14 mouse cellular contexts compared by ENCODE assay signal in the genomic region with DNA sequence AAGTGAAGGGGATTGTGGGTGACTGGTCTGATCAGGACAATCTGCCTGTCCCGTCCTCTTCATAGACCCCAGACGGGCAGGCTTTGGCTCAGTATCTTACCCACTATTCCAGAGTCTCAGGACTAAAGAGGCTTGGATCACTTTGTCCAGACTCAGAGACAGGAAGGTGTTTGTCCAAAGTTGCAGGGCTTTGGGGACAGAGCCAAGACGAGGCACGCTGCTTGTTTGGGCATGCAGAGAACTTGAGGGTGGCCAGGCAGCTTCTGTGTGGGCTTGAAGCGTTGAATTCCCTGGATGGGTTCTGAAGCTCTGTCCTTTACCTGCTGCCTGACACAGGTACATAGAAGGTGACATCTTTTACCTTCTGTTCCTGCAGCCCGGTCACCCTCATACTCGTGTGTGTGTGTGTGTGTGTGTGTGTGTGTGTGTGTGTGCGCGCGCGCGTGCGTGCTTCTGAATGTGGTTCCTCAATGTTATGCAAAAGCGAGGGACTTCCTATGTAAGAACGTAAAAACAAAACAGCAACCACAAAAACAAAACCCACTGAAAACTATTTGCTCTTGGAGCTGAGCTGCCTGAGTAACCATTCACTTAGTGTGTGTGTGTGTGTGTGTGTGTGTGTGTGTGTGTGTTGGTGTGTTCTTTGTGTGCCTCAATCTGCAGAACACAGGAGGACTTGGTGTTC. TPM values are rescaled to one million over a fixed set of nuclear protein-coding genes. Genes with fewer than 3 reads are reported as not detected.
DNase-seq lines count a peak whose midpoint lies in the region; ATAC-seq lines count a peak whose summit lies in the region.
"Had no signal": no experiment of that assay in that cellular context is flagged by ENCODE, and none has a peak within 500 bp of the region (broad histone marks: within the 10 kb centered on the region; RNA-seq: fewer than 3 reads in every experiment).

No protein-coding gene starts in this region.

- H3K4me2 ChIP-seq in hindbrain, embryonic 12.5 days (replicated peaks) = no peak overlapping the region
- H3K4me2 ChIP-seq: limb, embryonic 12.5 days had no signal

- WGBS in hindbrain, embryonic 12.5 days = 92% methylated on average over 15 of the region's 15 CpGs
- WGBS in hindbrain, embryonic 10.5 days = 93% methylated on average over 15 of the region's 15 CpGs

- 0 out of 2 replicates have a peak, but pooled peaks cover 5% of the 10 kb centered on the region for H3K36me3 ChIP-seq in hindbrain, embryonic 12.5 days
- H3K36me3 ChIP-seq in hindbrain, embryonic 10.5 days = peaks cover 8% of the 10 kb centered on the region; the same call in 1 of the 2 replicates

- H3K27ac ChIP-seq in hindbrain, embryonic 12.5 days = 0 out of 2 replicates have a peak overlapping the region, but pooled peaks have one; percentile 76
- no peak overlapping the region for H3K27ac ChIP-seq in hindbrain, embryonic 10.5 days
- H3K27ac ChIP-seq: limb, embryonic 12.5 days had no signal

- no peaks in the 10 kb centered on the region for H3K9me3 ChIP-seq in hindbrain, embryonic 12.5 days (replicated peaks)
- H3K9me3 ChIP-seq in hindbrain, embryonic 10.5 days = no peaks in the 10 kb centered on the region
- H3K9me3 ChIP-seq: limb, embryonic 12.5 days had no signal

- peaks cover 19% of the 10 kb centered on the region for H3K4me1 ChIP-seq in hindbrain, embryonic 12.5 days
- peaks cover 16% of the 10 kb centered on the region for H3K4me1 ChIP-seq in hindbrain, embryonic 10.5 days (replicated peaks)

- ATAC-seq in hindbrain, embryonic 12.5 days (ENCODE audit: low FRiP score) = no peak
- ATAC-seq: forebrain, postnatal 0 days had no signal

- H3K27me3 ChIP-seq in hindbrain, embryonic 12.5 days = no peaks in the 10 kb centered on the region
- no peaks in the 10 kb centered on the region for H3K27me3 ChIP-seq in hindbrain, embryonic 10.5 days (ENCODE audit: insufficient read depth, poor library complexity, severe bottlenecking)
- H3K27me3 ChIP-seq: limb, embryonic 12.5 days had no signal

- no peak overlapping the region for H3K9ac ChIP-seq in hindbrain, embryonic 12.5 days
- H3K9ac ChIP-seq: forebrain, postnatal 0 days; limb, embryonic 12.5 days had no signal

- DNase-seq in hindbrain, embryonic 10.5 days (ENCODE audit: low spot score) = no peak
- peak; percentile 20 to 41 for DNase-seq in urinary bladder, postnatal 36 days (ENCODE audit: low spot score in 2 of 2)
- DNase-seq in urinary bladder, postnatal 10 days (ENCODE audit: low spot score) = no peak
- DNase-seq in induced T-regulatory cell, adult 2 months (ENCODE audit: low read depth) = peak; percentile 54
- no peak for DNase-seq in left cerebral cortex, adult 9 months (ENCODE audit: low spot score in 2 of 2)
- DNase-seq in frontal cortex, postnatal 25 days (ENCODE audit: low spot score in 2 of 2) = no peak
- DNase-seq in thymus, postnatal 0 days (ENCODE audit: low spot score) = no peak
- DNase-seq: cerebellum, adult 8-10 months; forebrain, postnatal 0 days; heart, adult 11 months; kidney, adult 2 months; lung, adult 2 months had no signal

- no peak overlapping the region for H3K4me3 ChIP-seq in hindbrain, embryonic 12.5 days
- H3K4me3 ChIP-seq in hindbrain, embryonic 10.5 days = no peak overlapping the region
- H3K4me3 ChIP-seq: limb, embryonic 12.5 days had no signal

RNA-seq across cellular contexts. Expression of gene Dnaic2, which starts 24.8 kb away (rescaled TPM):
- polyA plus RNA-seq in hindbrain, embryonic 12.5 days (2016; fragmentation: Nextera tagmentation; extraction: Ambion mirVana) = 3.3 and 4.5 TPM in 2 replicates
- polyA plus RNA-seq in hindbrain, embryonic 10.5 days (2016; fragmentation: Nextera tagmentation; extraction: Ambion mirVana) = 4.0 and 6.3 TPM in 2 replicates
- 0.94 and 1.1 TPM in 2 replicates for polyA plus RNA-seq in thymus, postnatal 0 days (2015; fragmentation: Nextera tagmentation; extraction: Ambion mirVana)

RNA-seq across cellular contexts. Expression of gene Ttyh2, which starts 27.2 kb away (rescaled TPM):
- polyA plus RNA-seq in hindbrain, embryonic 12.5 days (2016; fragmentation: Nextera tagmentation; extraction: Ambion mirVana) = 18.0 and 23.8 TPM in 2 replicates
- polyA plus RNA-seq in hindbrain, embryonic 10.5 days (2016; fragmentation: Nextera tagmentation; extraction: Ambion mirVana) = 15.6 and 15.9 TPM in 2 replicates
- 11.1 and 12.2 TPM in 2 replicates for polyA plus RNA-seq in thymus, postnatal 0 days (2015; fragmentation: Nextera tagmentation; extraction: Ambion mirVana)

RNA-seq across cellular contexts. Expression of gene Rpl38, which starts 34.1 kb away (rescaled TPM):
- 787 and 856 TPM in 2 replicates for polyA plus RNA-seq in hindbrain, embryonic 12.5 days (2016; fragmentation: Nextera tagmentation; extraction: Ambion mirVana)
- 959 and 1,042 TPM in 2 replicates for polyA plus RNA-seq in hindbrain, embryonic 10.5 days (2016; fragmentation: Nextera tagmentation; extraction: Ambion mirVana)
- polyA plus RNA-seq in thymus, postnatal 0 days (2015; fragmentation: Nextera tagmentation; extraction: Ambion mirVana) = 1,685 and 1,731 TPM in 2 replicates

Comparison
In these comparisons a context has a peak if more than half of its experiments do, and no peak if none do; other contexts are left out.
1. DNase-seq: peak in urinary bladder, postnatal 36 days (2 of 2) and induced T-regulatory cell, adult 2 months (single experiment); none in hindbrain, embryonic 10.5 days (single experiment), urinary bladder, postnatal 10 days (single experiment), left cerebral cortex, adult 9 months (0 of 2), frontal cortex, postnatal 25 days (0 of 2) and thymus, postnatal 0 days (single experiment).